Mouse (Mus musculus) c-Kit-negative CD71-positive TER-119-positive erythroid progenitor cells, embryonic 14.5 days (primary cell): ENCODE data around the gene Tbc1d7.

ENCODE experiments used
- DNase-seq: peaks from one replicate; pipeline ENCODE4 v3.0.0-alpha.2; 2013; ENCODE audit warnings: low read depth, low spot score

The Tbc1d7 gene

DNA sequence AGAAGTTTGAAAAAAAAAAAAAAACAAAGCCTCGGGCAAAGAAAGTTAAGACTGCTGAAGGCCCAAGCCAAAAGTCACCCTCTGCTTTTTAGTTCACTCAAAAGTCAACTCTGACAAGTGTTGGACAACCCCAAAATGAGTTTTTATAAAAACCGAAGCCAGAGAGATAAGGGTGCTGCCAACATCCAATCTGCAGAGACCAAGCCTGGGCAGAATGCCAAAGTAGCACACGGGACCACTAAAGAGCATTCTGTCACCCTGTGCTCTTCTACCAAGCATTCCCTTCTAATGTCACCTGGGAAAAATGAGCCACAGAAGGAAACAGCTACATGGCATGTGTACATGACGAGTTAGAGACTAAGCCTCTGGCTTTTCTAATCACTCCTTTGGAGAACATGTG is 36.8 kb downstream of the Tbc1d7 start:
- no peak for DNase-seq

GRCm38 (mm10) chr13:43133400-43133799 is 37.9 kb downstream of the Tbc1d7 start:
- no peak for DNase-seq

DNA sequence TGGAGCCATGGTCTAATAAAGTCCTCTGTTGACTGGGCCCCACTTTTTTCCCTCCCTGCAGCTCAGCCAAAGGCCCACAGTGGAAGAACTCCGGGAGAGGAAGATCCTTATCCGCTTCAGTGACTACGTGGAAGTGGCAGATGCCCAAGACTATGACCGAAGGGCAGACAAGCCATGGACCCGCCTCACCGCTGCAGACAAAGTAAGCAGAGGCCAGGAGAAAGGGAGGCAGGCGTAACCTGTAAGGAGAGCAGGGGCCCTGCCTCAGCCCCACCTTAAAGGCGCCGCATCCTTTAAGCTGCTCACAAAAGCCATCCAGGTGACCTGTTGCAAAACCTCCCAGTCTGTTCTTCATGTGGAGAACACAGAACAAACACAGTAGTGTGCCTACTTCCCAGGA is 38.4 kb downstream of the Tbc1d7 start:
- no peak for DNase-seq

GRCm38 (mm10) chr13:43131741-43132191 is 39.5 kb downstream of the Tbc1d7 start:
- no peak for DNase-seq

- DNase-seq: no peak
These were observed 41.1 kb downstream of the Tbc1d7 start for GRCm38 (mm10) chr13:43130161-43130560.

GRCm38 (mm10) chr13:43124683-43125074 is 46.6 kb downstream of the Tbc1d7 start:
- no peak for DNase-seq

DNA sequence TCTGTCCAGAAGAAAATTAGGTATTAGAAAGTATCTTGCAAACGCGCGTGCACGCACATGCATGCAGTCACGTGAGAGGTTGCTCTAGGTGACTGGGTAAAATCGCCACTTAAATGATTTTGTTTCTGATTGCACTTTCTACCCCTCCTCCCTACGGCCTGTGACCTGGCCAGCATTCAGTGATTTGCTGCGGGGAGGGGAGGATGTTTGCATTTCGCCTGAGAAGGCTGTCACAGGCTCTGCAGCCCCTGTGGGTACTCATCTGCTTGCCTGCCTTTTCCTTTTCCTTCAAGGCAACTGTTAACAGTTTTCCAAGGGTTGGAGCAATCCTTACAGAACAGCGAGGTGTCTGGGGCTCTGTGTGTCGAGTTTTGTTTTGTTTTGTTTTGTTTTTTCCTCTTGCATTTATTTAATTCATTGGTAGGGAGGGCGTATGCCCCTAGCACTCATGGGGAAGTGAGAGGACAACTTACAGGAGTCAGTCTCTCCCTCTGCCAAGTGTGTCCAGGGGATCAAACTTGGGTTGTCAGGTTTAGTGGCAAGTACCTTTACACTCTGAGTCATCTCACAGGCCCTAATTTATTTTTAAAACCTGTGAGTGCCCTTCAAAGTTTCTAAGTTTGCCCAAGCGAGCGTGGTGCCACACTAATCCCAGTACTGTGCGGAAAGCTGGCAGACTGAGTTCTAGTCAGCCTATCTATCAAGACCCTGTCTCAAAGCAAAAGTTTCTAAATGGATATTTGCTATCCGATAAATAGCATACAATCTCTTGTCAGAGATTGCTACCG is 47.2 kb downstream of the Tbc1d7 start:
- no peak for DNase-seq

DNA sequence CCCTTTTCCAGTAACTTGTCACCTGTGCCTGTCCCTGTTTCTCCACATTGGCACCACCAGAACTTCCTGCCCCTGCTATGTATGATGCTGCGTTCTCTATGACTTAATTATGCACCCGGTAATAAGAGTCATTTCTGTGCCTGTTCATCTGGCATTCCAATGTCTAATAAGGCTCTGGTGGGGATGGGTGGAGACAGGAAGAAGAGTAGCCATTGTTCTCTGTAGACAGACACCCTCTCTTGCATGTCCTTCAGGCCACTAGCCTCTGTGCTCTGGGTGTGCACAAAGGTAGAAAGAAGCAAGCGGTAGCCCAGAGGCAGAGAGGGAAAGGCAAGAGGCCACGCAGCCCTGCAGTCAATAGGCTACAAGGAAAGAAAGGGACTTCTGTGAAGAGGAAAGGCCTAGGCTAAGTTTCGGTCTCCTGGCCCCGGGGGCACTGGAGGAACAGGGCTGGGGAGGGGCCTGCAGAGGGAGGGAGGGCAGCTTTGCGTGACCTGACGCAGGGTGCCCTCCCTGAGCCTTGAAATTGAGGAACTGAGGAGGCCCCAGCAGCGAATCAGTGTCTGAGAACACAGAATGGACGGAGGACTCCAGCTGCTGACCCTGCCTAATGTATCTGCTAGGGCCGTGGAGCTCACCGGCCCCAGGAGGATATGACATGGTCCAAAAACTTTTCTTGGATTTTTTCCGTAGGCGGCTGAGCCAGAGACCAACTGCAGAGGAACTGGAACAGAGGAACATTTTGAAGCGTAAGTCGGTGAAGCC is 48.8 kb downstream of the Tbc1d7 start:
- DNase-seq: no peak

DNA sequence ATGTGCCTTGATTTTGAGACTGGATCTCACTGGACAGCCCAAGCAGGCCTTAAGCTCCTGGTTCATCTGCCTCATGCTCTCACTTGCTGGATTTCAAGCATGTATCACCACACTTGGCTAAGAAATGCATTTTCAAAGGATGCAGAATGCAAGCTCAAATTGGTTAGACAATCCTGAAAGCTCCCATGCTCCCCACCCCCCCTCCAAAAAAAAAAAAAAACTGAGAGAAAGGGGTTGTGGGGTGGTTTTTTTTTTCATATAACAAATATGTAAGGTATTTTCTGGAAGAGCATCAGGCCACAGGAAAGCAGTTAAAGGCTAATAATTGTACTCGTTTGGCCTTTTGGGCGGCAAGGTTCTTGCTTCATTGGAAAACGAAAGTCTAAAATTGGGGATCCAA is 58.2 kb downstream of the Tbc1d7 start:
- no peak for DNase-seq

- no peak for DNase-seq
These were observed 58.6 kb downstream of the Tbc1d7 start for GRCm38 (mm10) chr13:43112707-43113106.

- no peak for DNase-seq
These were observed 59.0 kb downstream of the Tbc1d7 start for GRCm38 (mm10) chr13:43112280-43112679.

- DNase-seq: no peak
These were observed 66.8 kb downstream of the Tbc1d7 start for GRCm38 (mm10) chr13:43104496-43104895.

DNA sequence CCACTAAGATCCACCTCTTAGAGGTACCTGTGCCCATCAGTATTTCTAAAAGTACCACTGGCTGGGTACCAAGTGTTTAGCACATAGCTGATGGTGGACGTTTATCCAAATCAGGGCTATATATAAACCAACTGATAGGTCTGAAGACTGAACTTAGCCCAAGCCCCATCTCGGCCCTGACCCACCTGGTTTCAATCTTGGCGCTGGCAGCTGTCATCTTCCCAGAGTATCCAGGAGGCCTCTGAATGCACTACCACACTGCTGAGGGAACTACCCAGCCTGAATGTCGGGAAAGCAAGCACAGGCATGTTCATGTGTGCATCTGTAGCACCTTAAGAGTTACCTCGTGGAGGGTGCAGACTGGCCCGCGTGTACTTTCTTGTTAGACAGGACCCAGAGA is 68.4 kb downstream of the Tbc1d7 start:
- DNase-seq: no peak
